Mouse (Mus musculus) spleen, postnatal 36 days (tissue): ENCODE results near the gene Gpr3.
A peak's percentile ranks its signal among the peaks of the same experiment; 100 is the strongest.

Experiments used
- DNase-seq, 2 experiments: peaks; one replicate each; pipeline ENCODE4 v3.0.0; 2022; ENCODE audit warnings: low spot score in 2 of 2, mixed read lengths in 1 of 2

Gpr3 gene

DNA sequence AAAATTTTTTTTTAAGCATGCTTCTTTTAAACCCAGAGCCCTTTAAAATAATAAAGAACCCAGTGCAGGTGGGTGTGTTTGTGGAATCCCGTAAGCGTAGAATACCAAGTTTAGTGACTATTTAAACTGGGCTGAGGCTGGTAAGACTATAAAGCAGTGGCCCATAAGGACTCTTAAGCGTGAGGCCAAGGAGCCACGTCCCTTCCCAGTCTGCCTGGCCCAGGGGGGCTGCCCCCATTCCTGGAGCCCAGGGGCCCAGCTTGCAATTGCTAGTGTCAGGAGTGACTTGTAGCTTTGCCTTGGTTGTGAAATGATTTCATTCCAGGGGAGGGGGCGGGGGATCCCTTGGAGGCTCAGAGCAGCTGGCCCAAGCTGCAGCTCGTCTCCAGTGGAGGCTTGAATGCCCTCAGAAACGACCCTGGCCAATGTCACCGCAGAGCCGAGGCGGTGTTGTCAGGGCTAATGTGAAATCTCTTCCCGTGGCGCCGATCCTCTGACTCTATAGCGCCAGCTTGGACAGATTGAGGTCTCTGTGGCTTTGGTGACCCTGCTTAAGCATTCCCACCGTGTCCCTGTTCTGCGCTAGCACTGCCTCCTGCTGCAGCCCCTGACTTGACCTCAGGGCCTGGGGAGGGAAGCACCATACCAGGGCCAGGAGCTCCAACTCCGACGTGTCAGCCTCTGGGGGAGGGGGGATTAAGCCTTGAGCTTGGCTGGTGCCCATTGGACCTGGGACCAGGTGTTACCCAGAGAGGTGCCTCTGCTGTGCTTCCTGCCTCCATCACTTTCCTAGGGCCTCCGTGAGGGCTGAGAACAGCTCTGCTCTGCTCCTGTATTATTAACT, 13.8 kb downstream of the Gpr3 start:
- DNase-seq: no peak

DNA sequence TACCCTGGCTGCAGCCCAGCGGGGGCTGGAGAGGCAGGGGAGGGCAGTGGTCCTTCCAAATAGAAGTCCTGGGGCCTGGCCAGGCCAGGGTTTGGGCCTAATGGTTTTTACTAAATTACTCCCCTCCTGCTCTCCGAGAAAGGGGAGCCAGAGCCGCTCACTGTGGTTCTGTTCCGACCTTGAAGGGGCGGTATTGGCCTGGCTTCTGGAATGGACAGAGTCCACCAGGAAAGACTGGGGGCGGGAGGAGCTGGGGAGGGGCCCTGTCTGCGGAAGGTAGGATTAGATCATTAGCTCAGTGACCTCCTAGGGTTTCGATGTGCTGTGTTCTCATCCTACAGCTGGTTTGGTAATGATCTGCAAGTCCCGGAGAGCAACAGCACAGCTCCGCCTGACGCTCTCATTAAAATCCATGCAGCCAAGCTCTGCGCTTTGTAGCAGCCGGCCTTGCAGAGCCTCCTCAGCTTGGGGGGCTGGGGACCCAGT, 14.5 kb downstream of the Gpr3 start:
- no peak for DNase-seq

GRCm38 (mm10) chr4:133197355-133197754, 15.0 kb downstream of the Gpr3 start:
- no peak for DNase-seq

DNA sequence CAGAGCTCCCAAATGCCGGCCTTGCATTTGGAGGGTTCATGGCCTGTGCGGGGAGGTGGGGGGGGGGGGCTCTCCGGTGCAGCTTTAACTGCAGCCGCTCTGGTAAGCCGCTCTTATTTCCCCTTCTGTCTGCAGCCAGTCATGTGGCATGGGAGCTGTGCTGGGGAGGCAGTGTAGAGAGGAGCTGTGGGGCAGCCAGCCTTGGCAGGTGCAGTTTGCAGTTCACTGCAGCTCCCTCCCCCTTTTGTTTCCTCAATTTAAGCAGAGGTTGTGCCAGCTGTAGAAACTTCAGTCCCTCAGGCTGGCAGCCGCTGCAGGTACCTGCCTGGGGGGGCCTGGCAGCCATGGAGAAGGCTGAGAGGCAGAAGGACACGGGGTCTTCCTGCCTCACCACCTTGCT, 15.5 kb downstream of the Gpr3 start:
- peak; percentile 82 to 86 for DNase-seq

DNA sequence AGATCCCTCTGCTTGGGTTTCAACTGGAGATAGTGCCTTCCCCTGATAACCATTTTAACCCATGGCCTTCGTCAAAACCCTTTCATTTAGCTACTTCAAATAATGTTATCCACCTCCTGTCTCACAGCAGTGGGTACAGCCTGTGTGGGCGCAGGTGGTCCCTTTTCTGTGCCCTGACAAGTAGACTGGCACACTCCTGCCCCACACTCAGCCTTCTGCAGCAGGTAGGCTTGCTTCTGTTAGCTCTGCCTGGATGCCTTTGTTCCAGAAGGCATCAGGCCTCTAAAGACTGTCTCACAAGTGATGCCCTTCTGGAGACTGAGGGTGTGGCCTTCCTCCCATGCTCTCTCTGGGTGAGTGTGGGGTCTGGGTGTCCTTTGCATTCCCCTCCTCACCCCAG, 16.2 kb downstream of the Gpr3 start:
- no peak for DNase-seq

- DNase-seq: no peak
Observed at GRCm38 (mm10) chr4:133195014-133195413, 17.3 kb downstream of the Gpr3 start.

DNA sequence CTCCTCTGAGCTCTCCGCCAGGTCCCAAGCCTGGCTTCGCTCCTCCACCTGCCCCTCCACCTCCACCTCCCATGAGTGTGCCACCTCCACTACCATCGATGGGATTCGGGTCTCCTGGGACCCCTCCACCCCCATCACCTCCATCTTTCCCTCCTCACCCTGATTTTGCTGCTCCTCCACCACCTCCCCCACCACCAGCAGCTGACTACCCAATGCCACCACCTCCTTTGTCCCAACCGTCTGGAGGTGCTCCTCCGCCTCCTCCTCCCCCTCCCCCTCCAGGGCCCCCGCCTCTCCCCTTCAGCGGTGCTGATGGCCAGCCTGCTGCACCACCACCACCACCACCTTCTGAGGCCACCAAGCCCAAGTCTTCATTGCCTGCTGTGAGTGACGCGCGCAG, 17.9 kb downstream of the Gpr3 start:
- DNase-seq: no peak

DNA sequence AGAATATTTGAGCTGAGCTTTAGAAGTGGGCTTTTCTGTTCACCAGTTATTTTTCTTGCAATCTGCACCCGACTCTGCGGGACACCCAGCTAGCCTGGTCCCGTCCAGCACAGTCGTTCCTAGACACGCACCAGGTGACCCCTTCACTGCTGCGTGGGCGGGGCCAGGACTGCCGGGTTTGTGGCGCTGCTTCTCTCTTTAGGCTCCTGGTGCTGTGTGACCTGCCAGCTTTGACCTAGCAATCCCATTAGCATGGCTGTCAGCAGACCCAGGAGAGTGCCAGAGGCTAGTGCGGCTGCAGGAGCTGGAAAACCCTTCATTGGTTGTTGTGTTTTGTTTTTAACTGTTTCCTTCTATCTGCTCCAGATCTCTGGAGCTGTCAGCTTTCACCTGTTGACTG, 22.9 kb downstream of the Gpr3 start:
- DNase-seq: no peak

DNA sequence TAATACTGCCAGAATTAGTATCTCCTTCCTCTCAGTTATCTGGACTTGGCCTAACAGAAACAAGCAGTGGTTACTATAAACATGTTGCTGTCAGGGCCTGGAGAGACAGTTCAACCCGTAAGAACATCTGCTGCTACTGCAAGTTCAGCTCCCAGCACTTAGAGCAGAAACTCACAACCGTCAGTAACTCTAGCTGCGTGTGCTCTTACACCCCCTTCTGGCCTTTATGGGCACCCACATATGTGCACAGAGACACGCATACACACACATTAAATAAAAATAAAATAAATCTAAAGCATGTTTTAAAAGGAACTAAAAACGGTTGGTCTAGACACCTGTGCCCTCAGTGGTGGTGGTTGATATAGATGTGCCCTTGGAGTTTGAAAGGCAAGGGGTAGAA, 25.5 kb downstream of the Gpr3 start:
- no peak for DNase-seq

GRCm38 (mm10) chr4:133185893-133186292, 26.4 kb downstream of the Gpr3 start:
- DNase-seq: no peak

DNA sequence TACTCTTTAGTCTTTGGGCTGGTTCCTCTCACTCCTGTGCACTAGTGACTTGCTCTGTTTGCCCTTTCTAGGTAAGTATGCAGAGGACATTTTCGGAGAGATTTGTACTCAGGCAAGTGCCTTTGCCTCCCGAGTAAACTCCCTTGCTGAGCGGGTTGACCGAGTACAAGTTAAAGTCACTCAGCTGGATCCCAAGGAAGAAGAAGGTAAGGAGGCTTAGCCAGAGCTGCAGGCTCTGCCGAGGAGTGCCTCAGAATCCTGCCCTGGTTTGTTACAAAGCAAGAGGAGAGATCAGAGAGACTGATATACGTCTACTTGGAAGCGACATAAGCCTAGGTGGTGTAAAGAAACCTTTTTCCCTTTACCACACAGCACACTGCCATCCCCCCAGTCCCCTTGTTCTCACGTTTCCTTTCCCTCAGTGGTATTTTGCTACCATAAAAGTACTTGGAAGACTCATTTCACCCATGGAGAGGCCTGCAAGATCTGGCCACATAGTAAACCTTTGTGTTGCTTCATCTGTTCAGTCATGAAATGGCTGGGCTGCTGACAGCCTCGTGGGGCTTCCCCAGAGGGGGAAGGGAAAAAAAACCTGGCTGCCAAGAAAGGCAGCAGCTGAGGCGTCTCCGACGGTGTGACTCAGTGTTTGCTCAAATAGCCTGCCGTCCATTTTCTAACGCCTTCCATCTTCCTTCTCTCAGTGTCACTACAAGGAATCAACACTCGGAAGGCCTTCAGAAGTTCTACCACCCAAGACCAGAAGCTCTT, 27.3 kb downstream of the Gpr3 start:
- DNase-seq: peak; percentile 60 to 62

DNA sequence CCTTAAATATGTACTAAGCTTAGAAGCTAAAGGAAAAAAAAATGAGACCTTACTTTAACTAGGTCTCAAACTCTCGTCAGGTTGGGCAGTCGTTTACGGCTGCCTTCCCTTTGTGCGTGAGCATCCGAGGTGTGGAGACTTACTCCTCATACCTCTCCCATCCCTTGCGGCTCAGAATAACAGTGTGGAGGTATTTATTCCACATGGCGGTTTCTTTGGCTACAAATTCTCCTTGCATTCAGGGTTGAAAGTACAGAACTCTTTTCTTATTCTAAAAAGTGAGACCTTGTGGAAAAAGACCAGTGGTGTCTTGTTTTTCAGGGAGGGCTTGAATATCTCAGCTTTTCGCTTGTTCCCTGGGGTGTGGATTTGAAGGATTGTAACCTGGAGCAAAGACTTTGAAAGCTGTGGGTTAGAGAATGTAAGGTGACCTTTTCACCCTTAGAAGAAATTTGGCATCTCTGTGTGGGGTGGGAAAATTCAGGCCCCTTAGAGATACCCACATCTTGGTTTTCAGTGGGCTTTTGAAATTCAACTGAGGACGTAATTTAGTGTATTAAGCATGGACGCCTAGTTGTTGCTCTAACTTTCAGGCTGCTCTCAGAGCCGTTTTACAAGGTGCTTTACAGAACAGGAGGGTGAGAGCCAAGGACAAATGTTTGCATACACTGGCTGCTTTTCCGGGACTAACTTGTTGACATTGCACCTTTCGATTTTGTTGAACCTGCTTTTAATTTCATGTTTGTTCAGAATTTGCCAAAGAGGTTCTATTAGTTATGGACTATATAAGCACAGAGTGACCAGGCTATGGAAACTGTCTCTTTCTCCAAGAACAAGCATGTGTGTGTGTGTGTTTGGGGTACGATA, 28.1 kb downstream of the Gpr3 start:
- DNase-seq: no peak

DNA sequence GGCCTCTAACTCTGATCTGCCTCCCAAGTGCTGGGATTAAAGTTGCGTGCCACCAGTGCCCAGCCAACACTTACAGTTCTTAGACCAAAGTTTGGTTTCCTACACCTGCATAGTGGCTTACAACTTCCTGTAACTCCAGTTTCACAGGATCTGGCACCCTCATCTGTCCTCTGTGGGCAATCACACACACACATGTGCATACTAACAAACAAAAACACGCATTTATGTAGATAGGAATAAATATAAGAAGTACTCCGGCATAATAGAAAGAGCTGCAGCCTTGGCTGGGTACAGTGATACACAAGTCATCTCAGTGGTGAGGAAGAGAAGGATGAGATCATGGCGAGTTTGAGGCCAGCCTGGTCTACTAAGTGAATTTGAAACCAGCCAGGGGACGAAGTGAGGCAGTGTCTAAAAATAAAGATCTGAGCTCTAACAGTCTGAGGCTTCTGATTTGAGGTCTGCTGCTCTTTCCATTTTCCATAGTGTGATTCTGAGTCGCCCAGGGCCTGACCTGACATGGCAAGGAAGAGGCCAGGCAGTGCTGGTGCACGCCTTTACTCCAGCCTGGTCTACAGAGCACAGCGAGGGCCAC, 29.8 kb downstream of the Gpr3 start:
- no peak for DNase-seq

- no peak for DNase-seq
Observed at GRCm38 (mm10) chr4:133179258-133179657, 33.1 kb downstream of the Gpr3 start.

DNA sequence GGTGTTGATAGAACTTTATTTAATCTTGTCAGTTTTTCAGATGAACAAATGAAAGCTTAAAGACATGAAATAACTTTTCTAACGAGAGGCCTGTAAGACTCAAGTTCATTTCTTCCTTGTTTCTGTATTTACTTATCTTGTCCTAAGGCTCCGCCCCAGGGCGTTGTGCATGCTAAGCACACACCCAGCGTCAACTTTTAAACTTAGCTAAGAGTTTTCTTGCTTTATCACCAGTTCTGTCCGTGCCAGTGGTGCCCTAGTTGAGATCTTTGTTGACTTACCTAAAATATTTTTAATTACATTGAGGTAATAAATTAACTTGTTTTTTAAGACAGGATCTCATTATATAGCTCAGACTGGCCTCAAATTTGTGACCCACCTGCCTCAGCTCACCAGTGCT, 34.0 kb downstream of the Gpr3 start:
- DNase-seq: peak in 1 of 2 experiments; percentile 68

GRCm38 (mm10) chr4:133176761-133177403, 35.5 kb downstream of the Gpr3 start:
- DNase-seq: no peak

DNA sequence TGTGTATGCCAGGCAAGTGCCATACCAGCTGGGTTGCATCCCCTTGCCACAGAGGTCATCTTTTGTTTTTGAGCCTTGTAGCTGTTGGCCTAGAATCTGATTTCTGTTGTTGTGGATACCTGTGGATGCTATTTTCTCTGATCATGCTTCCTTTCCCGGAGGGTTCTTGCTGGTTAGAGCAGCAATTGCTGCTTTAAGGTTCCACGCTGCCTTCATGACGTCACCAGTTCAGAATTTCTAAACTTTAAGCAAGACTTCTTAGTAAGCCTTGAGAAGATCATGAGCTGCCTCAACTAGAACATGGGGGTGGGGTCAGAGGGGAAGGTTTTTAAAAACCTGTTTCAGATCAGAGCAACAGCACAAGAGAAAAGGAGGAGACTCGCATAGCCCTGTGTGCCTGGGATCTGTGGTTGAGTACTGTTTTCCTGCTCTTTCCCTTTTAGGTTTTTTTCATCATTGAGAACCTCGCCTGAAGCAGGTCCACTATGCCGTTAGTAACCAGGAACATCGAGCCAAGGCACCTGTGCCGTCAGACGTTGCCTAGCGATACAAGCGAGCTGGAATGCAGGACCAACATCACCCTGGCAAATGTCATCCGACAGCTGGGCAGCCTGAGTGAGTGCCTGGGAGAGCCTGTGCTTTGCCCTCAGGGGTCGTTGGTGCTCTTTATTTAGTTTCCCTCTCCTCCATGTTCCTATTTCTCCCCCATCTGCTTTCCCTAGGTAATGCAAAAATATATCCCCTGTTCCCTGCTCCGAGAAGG, 36.2 kb downstream of the Gpr3 start:
- DNase-seq: no peak

DNA sequence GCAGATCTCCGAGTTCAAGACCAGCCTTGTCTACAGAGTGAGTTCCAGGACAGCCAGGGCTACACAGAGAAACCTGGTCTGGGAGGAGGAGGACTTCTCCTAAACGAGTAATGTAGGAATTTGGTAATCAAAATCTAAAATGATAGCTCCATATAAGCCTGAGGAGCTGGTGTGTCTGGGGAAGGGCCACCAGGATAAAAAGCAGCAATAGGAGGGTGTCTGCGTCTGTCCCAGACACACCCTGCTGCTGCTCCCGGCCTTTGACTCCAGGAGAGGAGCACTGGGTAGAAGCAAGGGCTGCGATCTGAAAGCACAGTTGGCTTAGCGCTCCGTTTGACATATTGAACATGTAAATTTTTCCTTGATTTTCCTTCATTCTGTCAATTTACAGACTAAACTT, 37.1 kb downstream of the Gpr3 start:
- no peak for DNase-seq

GRCm38 (mm10) chr4:133174361-133174760, 38.0 kb downstream of the Gpr3 start:
- DNase-seq: peak; percentile 50 to 57

DNA sequence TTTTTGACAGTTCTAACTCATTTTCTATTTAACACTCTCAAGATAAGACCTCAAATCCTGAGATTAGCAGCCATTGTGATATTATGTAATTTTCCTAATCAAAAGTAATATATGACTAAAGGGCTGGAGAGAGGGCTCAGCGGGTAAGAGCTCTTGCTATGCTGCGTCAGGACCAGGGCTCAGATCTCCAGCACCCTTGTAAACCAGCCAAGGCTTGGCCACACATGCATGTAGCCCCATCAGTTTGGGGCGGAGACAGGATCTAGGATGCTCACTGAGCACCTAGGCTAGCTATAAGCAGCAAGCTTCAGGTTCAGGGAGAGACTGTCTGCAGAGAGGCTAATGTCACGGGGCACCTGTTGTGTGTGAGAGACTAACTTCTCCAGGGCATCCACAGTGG, 39.9 kb downstream of the Gpr3 start:
- no peak for DNase-seq
